Mouse (Mus musculus): ENCODE data around the gene Ampd2.

Ampd2 gene

DNA sequence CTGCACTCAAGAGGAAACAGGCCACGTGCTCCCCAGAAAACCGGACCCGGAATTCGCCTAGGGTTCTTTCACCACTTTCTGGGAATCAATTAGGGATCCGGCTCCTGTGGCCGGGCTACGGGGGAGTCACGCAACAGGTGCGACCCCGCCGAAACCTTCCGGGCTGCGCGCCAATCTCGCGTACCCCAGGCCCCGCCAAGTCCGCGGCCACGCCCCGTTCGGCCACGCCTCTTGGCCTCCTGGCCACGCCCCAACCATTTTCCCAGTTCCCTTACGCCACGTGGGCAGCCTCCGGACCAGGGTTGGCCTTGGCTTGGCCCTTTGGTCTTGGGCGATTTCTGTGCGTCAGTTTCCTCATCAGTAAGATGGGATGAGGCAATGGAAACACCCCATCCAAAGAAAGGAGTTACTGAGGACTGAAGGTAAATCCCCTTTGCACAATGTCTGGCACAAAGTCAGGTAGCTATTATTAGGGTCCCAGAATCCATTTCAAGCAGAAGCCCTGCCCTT lies at the start of gene Ampd2:
Gene Ampd2 (minus strand): TSS at position 182 of the 510 bp plus-strand sequence.
- peak; percentile 87 to 94 for DNase-seq

DNA sequence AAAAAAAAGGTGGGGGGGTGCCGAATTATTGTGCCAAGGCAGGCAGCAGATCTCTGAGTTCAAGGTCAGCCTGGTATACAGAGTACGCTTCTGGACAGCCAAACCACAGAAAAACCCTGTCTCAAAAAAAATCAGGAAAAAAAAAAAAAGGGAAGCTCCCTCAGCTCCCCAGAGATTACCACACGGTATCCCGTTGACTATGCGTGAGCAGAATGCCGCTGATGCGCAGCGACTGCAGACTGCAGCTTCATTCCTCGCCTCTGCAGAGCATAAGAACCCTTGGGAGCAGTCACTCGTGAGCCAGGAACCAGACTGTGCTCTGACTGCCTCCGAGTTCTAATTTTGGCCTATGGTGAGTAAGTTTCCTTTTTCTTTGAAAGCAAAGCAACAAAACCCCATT lies 48.2 kb upstream of the Ampd2 start:
- no peak for DNase-seq

DNA sequence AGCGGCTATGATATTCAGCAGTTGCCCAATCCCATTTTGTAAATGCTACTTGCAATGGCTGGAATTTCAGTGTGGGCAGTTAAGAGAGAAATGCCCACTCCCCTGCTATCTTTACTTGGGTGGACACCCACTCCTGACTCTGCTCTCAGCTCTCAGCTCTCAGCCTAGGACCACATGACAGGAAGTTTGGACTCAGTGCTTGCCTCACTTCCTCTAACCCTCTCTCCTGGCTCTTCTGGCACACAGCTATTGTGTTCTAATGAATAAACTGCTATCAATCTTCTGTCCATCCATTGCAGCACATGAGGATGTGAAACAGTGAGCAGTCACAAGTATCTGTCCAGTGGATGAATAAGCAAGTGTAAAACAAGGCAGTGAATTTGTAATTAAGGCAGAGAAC lies 46.0 kb upstream of the Ampd2 start:
- DNase-seq, result no peak

DNA sequence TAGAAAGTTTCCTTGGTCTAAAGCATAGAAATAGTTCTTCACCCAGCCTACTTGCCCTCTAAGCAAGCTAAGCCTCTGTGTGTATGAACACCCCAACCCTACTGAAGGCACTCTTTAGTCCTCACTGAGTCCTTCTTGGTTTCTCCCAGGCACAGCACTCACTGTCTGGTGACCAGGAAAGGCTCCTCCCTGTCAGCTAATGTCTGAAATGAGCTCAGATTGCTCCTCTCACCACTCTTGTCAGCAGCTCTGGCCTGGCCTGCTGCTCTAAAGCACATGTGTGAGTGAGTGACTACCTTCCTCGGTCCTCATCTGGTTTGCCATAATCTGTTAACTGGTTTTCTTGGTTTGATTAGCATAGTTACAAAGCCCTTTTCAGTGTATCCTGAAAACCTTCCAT lies 45.4 kb upstream of the Ampd2 start:
- DNase-seq, result no peak

DNA sequence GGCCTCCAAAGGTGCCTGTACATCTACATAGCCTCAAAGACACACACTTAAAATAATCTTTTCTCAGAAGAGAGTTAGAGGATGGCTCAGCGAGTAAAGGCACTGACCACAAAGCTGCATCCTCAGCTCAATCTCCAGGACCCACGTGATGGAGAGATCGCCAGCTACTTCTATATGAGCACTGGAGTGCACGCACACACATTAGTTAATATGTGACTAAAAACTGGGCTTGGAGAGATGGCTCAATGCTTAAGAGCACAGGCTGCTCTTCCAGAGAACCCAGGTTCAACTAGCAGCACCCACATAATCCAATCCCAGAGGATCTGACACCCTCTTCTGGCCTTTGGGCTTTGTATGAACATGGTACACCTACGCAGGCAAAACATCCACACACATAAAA lies 44.8 kb upstream of the Ampd2 start:
- peak; percentile 19 to 49 for DNase-seq

DNA sequence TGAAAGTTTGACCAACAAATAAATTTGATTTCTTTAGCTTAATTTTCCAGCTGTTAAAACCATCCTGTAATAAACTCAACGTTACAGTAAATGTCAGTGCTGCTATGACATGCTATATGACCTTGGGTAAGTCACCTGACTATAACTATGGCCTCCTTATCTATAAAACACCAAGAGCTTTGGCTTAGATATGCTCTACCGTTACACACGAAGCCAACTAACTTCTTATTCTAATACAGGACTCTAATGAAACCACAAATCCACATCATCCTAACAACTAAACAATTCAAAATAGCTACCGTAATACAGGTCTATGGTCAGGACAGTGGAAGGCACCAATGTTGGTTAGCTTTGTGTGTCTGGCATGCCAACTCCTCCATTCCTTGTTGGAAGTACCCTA lies 43.4 kb upstream of the Ampd2 start:
- no peak for DNase-seq

DNA sequence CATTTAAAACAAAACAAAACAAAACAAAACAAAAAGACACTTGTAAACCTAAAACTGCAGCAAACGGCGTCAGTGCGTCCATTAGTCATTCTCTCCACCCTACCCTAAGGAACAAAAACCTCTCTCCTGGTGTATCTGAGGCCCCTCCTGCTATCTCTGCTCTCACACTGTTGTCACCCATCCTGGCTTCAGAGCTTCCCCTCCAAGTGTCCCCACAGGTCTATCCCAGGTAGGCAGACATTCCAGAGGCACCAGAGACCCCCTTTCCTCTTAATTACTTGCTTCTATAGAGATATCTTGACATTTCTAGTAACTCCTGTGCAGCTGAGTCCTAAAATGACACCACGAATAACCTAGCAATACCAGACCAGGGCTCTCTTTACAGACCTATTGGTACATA lies 42.9 kb upstream of the Ampd2 start:
- no peak for DNase-seq

DNA sequence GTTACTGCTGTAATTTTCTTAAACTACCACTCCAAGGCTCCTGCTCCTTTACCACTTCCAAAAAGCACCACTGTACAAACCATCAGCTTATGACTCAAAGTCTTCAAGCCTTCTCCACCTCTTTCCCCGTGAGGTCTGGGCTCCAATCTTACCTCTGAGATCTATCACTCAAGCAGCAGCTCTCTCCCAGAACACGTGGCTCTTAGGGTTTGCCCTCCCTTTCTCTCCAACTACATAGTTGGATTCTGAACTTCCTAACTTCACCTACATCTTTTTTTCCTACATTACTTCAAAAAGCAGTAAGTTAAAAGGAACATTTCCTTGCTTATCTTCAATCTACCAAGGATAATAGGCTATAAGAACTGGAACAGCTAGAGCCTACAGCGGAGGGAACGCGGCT lies 42.1 kb upstream of the Ampd2 start:
- no peak for DNase-seq

DNA sequence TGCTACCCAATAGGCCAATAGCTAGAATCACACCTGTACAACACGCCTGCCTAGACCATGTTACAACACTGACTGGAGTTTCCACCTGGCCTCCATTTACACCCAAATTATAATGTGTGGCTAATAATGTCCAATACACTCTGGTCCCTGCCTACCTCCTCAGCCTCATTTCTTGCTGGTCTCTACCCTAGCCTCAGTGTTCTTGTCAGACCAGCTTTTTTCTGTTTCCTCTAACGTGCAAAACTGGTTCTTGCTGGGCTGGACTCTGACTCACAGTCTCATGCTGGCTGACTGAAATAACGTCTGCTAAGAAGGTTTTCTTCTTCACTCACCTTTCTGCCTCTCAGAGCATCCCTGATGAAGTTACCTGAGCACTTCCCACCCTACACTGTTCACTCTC lies 39.9 kb upstream of the Ampd2 start:
- no peak for DNase-seq

DNA sequence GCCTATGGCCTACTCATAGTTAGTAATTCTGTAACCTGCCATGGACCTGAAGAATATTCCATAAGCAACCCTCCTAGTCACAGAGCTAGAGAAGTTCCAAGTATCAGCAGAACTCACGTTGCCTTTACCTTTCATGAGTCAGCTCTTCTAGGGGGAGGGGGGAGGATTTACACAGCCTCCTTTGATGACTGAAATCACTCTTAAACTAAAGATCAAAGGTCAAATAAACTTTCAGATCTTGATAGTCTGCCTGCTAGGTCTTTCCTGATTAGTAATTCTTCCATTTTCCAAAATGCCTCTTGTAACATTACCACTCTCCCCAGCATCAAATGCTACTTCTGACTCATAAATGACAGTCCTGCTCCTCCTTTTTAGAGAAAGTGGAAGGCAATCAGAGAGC lies 37.7 kb upstream of the Ampd2 start:
- DNase-seq, result no peak

DNA sequence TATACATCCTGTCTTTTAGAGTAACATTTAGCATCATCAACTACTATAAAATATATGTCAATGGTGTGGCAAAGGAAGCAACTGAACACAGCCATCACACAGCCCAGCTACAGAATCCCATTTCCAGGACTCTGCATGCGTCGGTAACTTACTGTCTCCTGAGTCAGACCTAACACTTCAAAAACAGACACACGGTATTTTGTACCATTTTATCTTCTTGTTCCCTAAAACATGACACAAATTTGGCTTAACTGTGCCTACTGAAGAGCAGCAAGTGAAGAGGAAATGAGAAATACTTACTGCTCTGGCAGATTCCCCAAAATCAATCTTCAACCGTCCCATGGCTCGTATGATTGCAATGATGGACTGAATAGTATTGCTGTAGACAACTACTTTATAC lies 36.8 kb upstream of the Ampd2 start:
- DNase-seq, result no peak

DNA sequence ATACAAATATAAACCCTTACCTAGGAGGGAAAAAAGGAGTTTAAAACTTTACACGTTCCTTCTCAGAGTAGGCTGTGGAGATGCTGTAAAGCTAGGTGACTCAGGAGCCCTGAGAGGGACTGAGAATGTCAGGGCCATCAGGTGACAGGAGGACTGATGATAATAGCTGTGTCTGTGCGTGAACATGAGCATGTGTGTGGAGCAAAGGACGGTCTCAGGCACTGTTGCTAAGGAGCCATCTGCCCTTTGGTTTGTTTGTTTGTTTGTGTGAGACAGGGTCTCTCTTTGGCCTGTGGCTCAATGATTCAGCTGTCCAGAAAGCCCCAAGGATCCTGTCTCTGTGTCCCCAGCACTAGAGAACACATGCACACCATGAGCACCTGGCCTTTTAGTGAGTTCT lies 34.6 kb upstream of the Ampd2 start:
- no peak for DNase-seq

DNA sequence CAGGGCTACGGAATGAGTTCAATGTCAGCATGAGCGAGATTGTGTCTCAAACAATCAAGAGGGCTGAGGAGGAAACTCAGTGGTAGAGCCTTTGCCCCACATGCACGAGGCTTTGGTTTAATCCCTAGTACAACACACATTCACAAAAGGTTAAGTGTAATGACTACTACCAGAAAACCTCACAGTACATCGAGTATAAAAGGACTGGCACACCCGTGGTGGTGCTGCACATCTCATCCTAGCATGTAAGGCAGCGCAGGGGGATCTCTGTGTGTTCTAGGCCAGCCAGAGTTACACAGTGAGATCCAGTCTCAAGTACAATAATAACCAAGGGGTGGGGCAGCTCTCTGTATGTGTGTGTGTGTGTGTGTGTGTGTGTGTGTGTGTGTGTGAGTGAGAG lies 31.0 kb upstream of the Ampd2 start:
- no peak for DNase-seq

DNA sequence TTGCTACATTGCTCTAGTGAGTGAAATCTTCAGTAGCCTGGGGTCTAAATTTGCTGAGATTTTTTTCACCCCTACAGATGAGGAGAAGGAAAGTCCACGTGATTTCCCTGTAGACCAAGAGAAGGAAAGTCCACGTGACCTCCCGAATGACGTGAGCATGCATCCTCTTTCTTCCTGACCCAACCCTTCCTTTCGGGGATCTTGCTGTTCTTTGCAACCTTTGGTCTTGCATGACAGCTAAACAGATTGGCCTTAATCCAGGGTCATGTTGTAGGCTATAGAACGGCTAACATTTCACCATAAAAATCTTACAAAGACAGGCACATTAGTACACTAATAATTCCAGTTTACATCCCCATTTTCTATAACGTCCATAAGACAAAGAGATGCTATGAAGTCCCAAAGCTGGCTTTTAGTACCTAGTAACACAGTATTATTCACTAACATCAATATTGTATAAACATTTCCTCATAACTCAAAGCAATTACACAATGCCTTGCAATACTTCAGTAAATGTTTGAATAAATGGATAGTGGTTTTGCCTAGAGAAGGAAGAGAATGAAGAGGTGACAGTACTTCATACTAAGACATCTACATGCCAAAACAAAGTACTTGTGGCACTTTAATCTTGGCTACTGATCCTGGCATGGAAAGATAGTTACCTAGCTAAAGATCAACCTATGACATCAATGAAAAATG lies 27.3 kb upstream of the Ampd2 start:
- peak; percentile 41 to 46 for DNase-seq

DNA sequence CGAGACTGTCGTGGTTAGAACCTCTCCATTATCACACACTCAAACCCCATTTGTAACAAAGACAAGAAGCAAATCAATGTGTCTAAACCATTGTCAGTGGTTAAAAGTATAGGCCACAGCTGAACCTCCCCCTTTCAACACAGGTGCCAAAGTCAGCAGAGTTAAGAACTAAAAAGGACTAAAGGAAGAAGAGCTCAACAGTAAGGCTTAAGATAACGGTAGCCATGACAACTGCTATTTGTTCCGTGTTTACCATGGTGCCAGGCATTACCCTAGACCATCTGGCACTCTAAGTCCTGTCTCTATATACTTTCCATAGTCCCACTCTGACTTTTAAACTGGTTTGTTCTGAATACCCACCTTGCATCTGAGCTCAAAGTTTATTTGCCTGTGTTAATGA lies 26.2 kb upstream of the Ampd2 start:
- no peak for DNase-seq

DNA sequence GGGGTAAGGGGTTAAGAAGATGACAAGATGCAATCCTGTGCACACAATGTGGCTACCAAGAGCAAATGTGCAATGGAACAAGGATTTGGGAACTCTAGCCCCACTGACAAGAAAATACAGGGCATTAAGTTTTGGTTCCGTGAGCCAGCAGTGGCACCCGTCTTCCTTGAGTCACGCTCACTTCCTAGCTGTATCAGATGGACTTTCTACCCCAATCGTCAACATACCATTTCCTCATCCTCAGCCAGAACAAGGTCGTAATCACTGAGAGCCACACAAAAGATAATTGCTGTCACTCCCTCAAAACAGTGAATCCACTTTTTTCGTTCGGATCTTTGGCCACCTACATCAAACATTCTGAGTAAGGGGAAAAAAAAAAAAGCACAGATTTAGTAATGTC lies 25.8 kb upstream of the Ampd2 start:
- DNase-seq, result no peak

DNA sequence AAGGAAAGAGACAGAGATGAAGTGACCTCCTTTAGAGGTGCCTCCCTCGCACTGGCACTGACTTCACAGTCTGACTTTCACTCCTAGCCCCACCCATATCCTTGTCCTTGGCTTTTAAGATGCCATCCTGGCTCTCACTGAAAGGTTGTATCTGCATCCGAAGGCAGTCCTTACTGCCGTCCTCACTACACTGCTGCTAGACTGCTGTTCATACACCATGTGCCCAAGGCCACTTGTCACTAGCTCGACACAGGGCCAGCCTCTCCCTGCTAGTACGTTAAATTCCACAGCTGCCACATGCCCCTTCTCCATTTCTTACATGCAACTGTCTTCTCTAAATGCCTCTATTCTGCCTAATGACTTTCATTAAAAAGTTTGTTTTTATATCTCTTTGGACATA lies 24.9 kb upstream of the Ampd2 start:
- DNase-seq, result no peak

DNA sequence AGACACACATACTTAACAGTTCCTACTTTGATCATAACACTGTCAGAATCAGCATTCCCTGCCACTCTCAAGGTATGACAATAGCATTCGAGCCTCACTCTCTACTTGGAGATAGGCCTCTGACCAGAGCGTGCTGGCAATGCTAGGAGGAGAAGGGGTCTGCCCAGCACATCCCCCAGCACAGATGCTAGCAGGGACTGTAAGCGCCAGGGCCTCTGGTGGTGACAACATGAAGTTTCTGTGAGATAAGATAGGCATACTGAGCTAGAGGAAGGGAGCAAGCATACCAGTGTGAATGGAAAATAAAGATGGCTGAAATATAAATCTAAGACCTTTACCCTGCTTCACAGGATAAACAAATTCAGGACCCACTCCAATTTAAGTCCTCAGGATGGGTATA lies 18.8 kb upstream of the Ampd2 start:
- DNase-seq, result no peak

DNA sequence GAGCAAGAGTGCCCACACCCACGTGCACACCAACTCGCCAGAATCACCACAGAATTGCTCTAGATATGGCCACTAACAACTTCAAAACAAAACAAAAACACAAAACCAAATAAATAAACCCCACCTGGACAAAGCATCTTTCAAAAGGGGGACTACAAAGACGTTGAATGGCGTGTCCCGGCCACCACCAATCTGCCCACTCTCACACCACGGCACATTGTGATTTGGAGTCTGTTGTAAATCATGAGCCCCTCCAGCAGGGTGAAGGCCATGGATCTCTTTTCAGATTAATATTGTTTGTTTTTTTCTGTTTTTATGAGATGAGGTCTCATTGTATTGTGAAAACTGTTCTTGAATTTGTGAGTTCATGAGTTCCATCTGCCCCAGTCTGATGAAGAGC lies 15.6 kb upstream of the Ampd2 start:
- DNase-seq, result no peak

DNA sequence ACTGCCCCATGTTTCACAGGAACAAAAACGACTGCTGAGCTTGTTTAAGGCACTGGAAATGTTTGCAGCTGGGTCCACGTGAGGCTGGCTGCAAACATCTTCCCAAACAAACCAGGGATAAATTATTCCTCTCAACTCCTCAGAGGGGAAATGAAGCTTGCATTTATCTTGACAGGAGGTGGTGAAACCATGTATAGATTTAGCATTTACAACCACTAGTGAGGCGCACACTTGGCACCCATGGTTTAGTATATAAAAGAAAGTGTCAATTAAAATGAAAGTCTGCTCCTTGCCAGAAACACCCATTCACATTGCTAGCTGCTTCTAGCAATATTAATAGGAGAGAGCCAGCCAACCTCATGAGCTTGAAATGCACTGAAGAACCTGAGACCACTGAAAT lies 15.1 kb upstream of the Ampd2 start:
- no peak for DNase-seq

DNA sequence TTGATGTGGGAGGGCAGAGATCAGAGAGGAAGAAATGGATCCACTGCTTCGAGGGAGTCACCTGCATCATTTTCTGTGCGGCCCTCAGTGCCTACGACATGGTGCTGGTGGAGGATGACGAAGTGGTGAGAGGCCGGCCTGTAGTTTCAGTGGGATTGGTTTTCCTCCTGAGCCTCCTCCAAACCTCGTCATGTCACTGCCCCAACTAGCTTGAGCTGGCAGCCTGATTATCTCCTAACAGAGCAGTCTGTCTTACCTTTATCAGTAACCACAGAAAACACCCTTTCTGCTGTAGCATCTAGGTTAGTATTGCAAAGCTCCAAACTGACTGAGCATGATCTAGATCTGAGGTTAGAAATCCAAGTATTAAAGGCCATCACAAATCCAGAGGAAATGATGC lies 11.9 kb upstream of the Ampd2 start:
- no peak for DNase-seq

DNA sequence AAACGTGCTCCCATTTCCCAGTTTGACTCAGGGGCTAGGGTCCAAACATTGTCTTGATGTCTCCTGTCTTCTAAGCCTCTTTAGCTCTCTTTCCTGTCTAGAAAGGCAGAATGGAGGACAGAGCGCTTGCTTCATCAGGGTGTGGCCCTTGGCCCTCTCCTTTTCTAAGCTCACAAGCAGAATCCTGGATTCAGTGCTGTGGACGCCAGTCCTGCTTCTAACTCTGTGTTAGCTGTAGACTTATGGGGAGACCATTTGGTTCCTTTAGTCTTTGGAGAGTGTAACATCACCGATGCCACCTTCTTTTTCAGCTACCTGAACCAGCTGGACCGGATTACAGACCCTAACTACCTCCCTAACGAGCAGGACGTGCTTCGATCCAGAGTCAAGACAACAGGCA lies 11.2 kb upstream of the Ampd2 start:
- no peak for DNase-seq

DNA sequence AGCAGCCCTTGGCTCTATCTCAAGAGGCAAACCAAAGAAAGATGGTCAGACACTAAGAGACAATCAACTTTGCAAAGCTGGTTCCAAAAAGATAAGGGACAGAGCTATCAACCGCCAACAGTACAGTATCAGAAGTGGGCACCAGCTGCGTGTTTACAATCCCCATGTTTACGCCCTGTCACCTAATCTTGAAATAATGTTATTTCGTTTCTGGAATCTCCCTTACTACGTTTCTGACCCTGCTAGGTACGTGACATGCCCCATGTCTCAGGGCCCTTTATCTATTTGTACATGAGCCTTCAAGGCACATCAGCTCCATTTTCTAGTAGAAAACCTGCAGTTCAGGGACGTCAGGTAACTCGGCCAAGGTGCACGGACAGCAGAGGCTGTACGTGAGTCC lies 10.3 kb upstream of the Ampd2 start:
- no peak for DNase-seq

DNA sequence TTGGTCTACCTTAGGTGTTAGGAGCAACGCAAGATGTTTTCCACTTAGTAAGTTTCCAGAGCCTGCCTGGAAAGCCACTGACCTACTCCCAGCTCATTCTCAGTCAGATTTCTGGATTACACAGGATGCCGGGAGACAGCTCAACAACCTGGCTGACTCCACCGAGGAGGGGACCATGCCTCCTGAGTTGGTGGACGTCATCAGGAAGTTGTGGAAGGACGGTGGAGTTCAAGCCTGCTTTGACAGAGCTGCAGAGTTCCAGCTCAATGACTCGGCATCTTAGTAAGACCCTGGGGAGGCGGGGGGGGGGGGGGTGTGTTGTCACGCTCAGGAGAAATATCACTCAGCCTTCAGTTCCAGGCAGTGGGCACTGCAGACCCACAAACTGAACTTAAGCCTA lies 9.8 kb upstream of the Ampd2 start:
- no peak for DNase-seq

DNA sequence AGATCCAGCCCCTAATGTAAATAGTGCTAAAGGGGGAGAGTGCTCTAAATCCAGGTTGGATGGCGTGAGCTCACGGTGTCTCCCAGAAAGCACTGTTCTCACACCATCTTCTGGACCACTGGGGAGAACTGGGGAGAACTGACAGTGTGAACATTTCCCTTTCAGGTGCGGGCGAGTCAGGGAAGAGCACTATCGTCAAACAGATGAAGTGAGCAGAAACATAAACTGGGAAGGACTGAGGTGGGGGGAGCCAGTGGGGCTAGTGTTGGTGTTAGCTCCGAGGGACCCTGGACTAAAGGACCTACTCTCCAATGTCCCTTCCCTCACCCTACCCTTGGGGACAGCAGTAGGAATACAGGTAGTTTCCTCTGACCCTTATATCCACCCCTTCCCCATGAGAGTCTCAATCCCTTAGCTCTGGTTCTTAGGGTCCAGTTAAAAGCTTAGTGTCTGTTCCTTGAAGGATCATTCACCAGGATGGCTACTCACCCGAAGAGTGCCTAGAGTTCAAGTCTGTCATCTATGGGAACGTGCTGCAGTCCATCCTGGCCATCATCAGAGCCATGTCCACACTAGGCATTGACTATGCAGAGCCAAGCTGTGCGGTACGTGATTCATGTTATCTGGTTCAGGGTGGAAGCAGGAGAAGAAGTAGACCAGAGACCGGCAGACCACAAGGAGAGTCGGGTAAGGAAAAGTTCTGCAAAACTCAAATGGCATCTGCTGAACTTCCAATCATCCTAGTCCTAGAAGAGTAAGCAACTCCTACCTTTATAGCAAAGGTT lies 8.7 kb upstream of the Ampd2 start:
- no peak for DNase-seq
